Mouse (Mus musculus) layer of hippocampus, adult 9-11 months (tissue): ENCODE measurements around the gene Dyrk1a.

Experiments used
- DNase-seq: peaks from one replicate; pipeline ENCODE4 v3.0.0; 2022

Gene Dyrk1a

GRCm38 (mm10) chr16:94569229-94570176, at the start of gene Dyrk1a:
TSS of gene Dyrk1a (plus strand) at chr16:94570010.
- peak; percentile 99 for DNase-seq

GRCm38 (mm10) chr16:94523594-94524377, 46.0 kb upstream of the Dyrk1a start:
- DNase-seq, result no peak

- no peak for DNase-seq
Measured at GRCm38 (mm10) chr16:94524691-94525090, 45.1 kb upstream of the Dyrk1a start.

- no peak for DNase-seq
Measured at GRCm38 (mm10) chr16:94525955-94526343, 43.9 kb upstream of the Dyrk1a start.

GRCm38 (mm10) chr16:94526344-94527151, 43.3 kb upstream of the Dyrk1a start, which contains the start of gene Vps26c:
TSS of gene Vps26c (minus strand) at chr16:94526830.
- peak; percentile 98 for DNase-seq

- DNase-seq, result no peak
Measured at GRCm38 (mm10) chr16:94527152-94527534, 42.7 kb upstream of the Dyrk1a start.

GRCm38 (mm10) chr16:94527546-94527945, 42.3 kb upstream of the Dyrk1a start:
- no peak for DNase-seq

GRCm38 (mm10) chr16:94531268-94531667, 38.5 kb upstream of the Dyrk1a start:
- DNase-seq, result no peak

- DNase-seq, result no peak
Measured at GRCm38 (mm10) chr16:94533679-94534078, 36.1 kb upstream of the Dyrk1a start.

GRCm38 (mm10) chr16:94535716-94536115, 34.1 kb upstream of the Dyrk1a start:
- DNase-seq, result no peak

GRCm38 (mm10) chr16:94536417-94537158, 33.2 kb upstream of the Dyrk1a start:
- DNase-seq, result no peak

GRCm38 (mm10) chr16:94537159-94537527, 32.7 kb upstream of the Dyrk1a start:
- DNase-seq, result no peak

- no peak for DNase-seq
Measured at GRCm38 (mm10) chr16:94540140-94540539, 29.7 kb upstream of the Dyrk1a start.

GRCm38 (mm10) chr16:94542898-94543297, 26.9 kb upstream of the Dyrk1a start:
- no peak for DNase-seq

- no peak for DNase-seq
Measured at GRCm38 (mm10) chr16:94544540-94545105, 25.2 kb upstream of the Dyrk1a start.

- no peak for DNase-seq
Measured at GRCm38 (mm10) chr16:94545781-94546562, 23.8 kb upstream of the Dyrk1a start.

- no peak for DNase-seq
Measured at GRCm38 (mm10) chr16:94549813-94550212, 20.0 kb upstream of the Dyrk1a start.

GRCm38 (mm10) chr16:94551934-94552333, 17.9 kb upstream of the Dyrk1a start:
- no peak for DNase-seq

- no peak for DNase-seq
Measured at GRCm38 (mm10) chr16:94555346-94555745, 14.5 kb upstream of the Dyrk1a start.

GRCm38 (mm10) chr16:94556228-94556627, 13.6 kb upstream of the Dyrk1a start:
- DNase-seq, result no peak

GRCm38 (mm10) chr16:94559282-94559681, 10.5 kb upstream of the Dyrk1a start:
- DNase-seq, result no peak
